Mouse (Mus musculus) liver, embryonic 14 days (tissue): Measurements from ENCODE around the gene Tmem208. TPM values are rescaled to one million over a fixed set of nuclear protein-coding genes. Genes with fewer than 3 reads are reported as not detected.

Experiments used
- polyA plus RNA-seq: library from polyadenylated mRNA; depleted of rRNA; stranded (reverse); fragments of >200 nt; gene quantifications from 2 replicates; pipeline ENCODE4 v1.2.3, GENCODE M21; 2012; rRNA removed

Gene Tmem208
- polyA plus RNA-seq = 57.5 and 62.2 TPM in 2 replicates

GRCm38 (mm10) chr8:105326141-105326672 lies at the start of gene Tmem208, which contains the start of gene Lrrc29:
TSS of gene Tmem208 (plus strand) at chr8:105326354.
TSS of gene Lrrc29 (minus strand) at chr8:105326278.

GRCm38 (mm10) chr8:105289805-105290460 lies 36.2 kb upstream of the Tmem208 start, which contains the start of gene 4931428F04Rik:
TSS of gene 4931428F04Rik (minus strand) at chr8:105289864.

GRCm38 (mm10) chr8:105295895-105296573 lies 30.1 kb upstream of the Tmem208 start, which contains the start of gene Exoc3l:
TSS of gene Exoc3l (minus strand) at chr8:105296101.

GRCm38 (mm10) chr8:105297511-105298192 lies 28.5 kb upstream of the Tmem208 start, which contains the start of gene E2f4:
TSS of gene E2f4 (plus strand) at chr8:105297663.

GRCm38 (mm10) chr8:105305211-105306145 lies 20.7 kb upstream of the Tmem208 start, which contains the start of gene Elmo3:
TSS of gene Elmo3 (plus strand) at chr8:105305601.

GRCm38 (mm10) chr8:105347428-105348221 lies 21.5 kb downstream of the Tmem208 start, which contains the start of gene Fhod1:
TSS of gene Fhod1 (minus strand) at chr8:105347953.

GRCm38 (mm10) chr8:105348450-105349095 lies 22.4 kb downstream of the Tmem208 start, which contains the start of gene Slc9a5:
TSS of gene Slc9a5 (plus strand) at chr8:105348843.

GRCm38 (mm10) chr8:105373032-105373431 lies 46.9 kb downstream of the Tmem208 start, which contains the start of gene Plekhg4:
TSS of gene Plekhg4 (plus strand) at chr8:105373274.

Other genes starting within 250 kb of the Tmem208 start
- not detected in 2 replicates for gene Ces3b, start 242.6 kb upstream of the Tmem208 start, polyA plus RNA-seq
- gene Ces4a, start 194.6 kb upstream of the Tmem208 start, polyA plus RNA-seq = not detected in 2 replicates
- 5.0 and 7.1 TPM in 2 replicates for gene Cbfb, start 155.7 kb upstream of the Tmem208 start, polyA plus RNA-seq
- gene D230025D16Rik, start 101.2 kb upstream of the Tmem208 start, polyA plus RNA-seq = 10.6 and 12.9 TPM in 2 replicates
- 1.4 and 1.7 TPM in 2 replicates for gene B3gnt9, start 71.2 kb upstream of the Tmem208 start, polyA plus RNA-seq
- 5.4 and 5.6 TPM in 2 replicates for gene Tradd, start 61.7 kb upstream of the Tmem208 start, polyA plus RNA-seq
- gene Fbxl8, start 61.7 kb upstream of the Tmem208 start, polyA plus RNA-seq = 0.77 and 0.93 TPM in 2 replicates
- gene Hsf4, start 56.6 kb upstream of the Tmem208 start, polyA plus RNA-seq = 0.01 and 0.03 TPM in 2 replicates
- 0.02 and 0.07 TPM in 2 replicates for gene Nol3, start 50.2 kb upstream of the Tmem208 start, polyA plus RNA-seq
- gene 4931428F04Rik, start 36.5 kb upstream of the Tmem208 start, polyA plus RNA-seq = 1.1 TPM in 2 replicates
- 5.9 and 7.1 TPM in 2 replicates for gene Exoc3l, start 30.3 kb upstream of the Tmem208 start, polyA plus RNA-seq
- gene E2f4, start 28.7 kb upstream of the Tmem208 start, polyA plus RNA-seq = 221 and 269 TPM in 2 replicates
- gene Elmo3, start 20.8 kb upstream of the Tmem208 start, polyA plus RNA-seq = 3.3 and 3.8 TPM in 2 replicates
- 8.4 and 9.2 TPM in 2 replicates for gene Lrrc29, start 76 bp upstream of the Tmem208 start, polyA plus RNA-seq
- gene Fhod1, start 21.6 kb downstream of the Tmem208 start, polyA plus RNA-seq = 3.6 and 4.4 TPM in 2 replicates
- gene Slc9a5, start 22.5 kb downstream of the Tmem208 start, polyA plus RNA-seq = 0.75 and 0.82 TPM in 2 replicates
- gene Plekhg4, start 46.9 kb downstream of the Tmem208 start, polyA plus RNA-seq = 0.02 and 0.07 TPM in 2 replicates
- not detected in 2 replicates for gene Kctd19, start 87.1 kb downstream of the Tmem208 start, polyA plus RNA-seq
- gene Lrrc36, start 87.2 kb downstream of the Tmem208 start, polyA plus RNA-seq = 0.08 and 0.10 TPM in 2 replicates
- gene Tppp3, start 145.2 kb downstream of the Tmem208 start, polyA plus RNA-seq = 0.69 and 2.4 TPM in 2 replicates
- gene Zdhhc1, start 170.5 kb downstream of the Tmem208 start, polyA plus RNA-seq = 1.9 and 2.1 TPM in 2 replicates
- 0.85 and 0.98 TPM in 2 replicates for gene Hsd11b2, start 192.4 kb downstream of the Tmem208 start, polyA plus RNA-seq
- gene Atp6v0d1, start 239.7 kb downstream of the Tmem208 start, polyA plus RNA-seq = 32.3 and 42.6 TPM in 2 replicates